Mouse (Mus musculus): Measurements from ENCODE around the gene Apol9b.
"Not testable (repeated sequence)": the region's sequence is repeated elsewhere in the genome, so short reads cannot be mapped to it uniquely, and the experiment has no call there.

- TF ChIP-seq CTCF (IDR thresholded peaks at IDR 0.05; ENCODE audit: control insufficient read depth, insufficient read depth, low read length); POLR2A (IDR thresholded peaks at IDR 0.05; ENCODE audit: borderline replicate concordance, control insufficient read depth, low read depth, low read length): not testable (repeated sequence)
These were observed 5.1 kb downstream of the Apol9b start for GRCm38 (mm10) chr15:77733903-77734302.

Data from bone marrow, adult 2 months (tissue).